In genomic region chr4:141257440-141257839, GRCm38 (mm10) we compare ENCODE assay signal across 15 mouse cellular contexts. TPM values are rescaled to one million over a fixed set of nuclear protein-coding genes. Genes with fewer than 3 reads are reported as not detected.
A peak's percentile ranks its signal among the peaks of the same experiment; 100 is the strongest.
DNase-seq lines count a peak whose midpoint lies in the region; ATAC-seq and TF ChIP-seq lines count a peak whose summit lies in the region.
"Had no signal": no experiment of that assay in that cellular context is flagged by ENCODE, and none has a peak within 500 bp of the region (broad histone marks: within the 10 kb centered on the region; RNA-seq: fewer than 3 reads in every experiment).

No protein-coding gene starts in this region.

- 70% methylated on average over 5 of the region's 5 CpGs for WGBS in forebrain, postnatal 0 days
- WGBS in forebrain, embryonic 12.5 days, result 66% methylated on average over 5 of the region's 5 CpGs
- WGBS in lung, postnatal 0 days, result 69% methylated on average over 5 of the region's 5 CpGs
- 70% methylated on average over 5 of the region's 5 CpGs for WGBS in olfactory bulb, adult 2 months

- DNase-seq in forebrain, postnatal 0 days, result no peak
- no peak for DNase-seq in lung, postnatal 0 days (ENCODE audit: low spot score)
- DNase-seq in lung, postnatal 25 days (ENCODE audit: low spot score), result no peak
- DNase-seq in R1 (ENCODE audit: low read depth, low spot score) (peak; percentile 77), MN1 (ENCODE audit: low spot score) (no peak)
- no peak for DNase-seq in Muller cell, postnatal 12 days (ENCODE audit: inconsistent ontology term)
- DNase-seq: adrenal gland, postnatal 10 days; cerebellum, postnatal 10 days; heart, postnatal 4 days; kidney, postnatal 14 days had no signal

- no peak overlapping the region for H3K4me3 ChIP-seq in forebrain, postnatal 0 days (ENCODE audit: low read depth, low read length)
- H3K4me3 ChIP-seq in forebrain, embryonic 12.5 days (replicated peaks), result no peak overlapping the region
- H3K4me3 ChIP-seq in lung, postnatal 0 days (ENCODE audit: low read depth, low read length), result no peak overlapping the region
- H3K4me3 ChIP-seq in olfactory bulb, adult 2 months (ENCODE audit: insufficient read depth, low read depth, low read length), result no peak overlapping the region
- H3K4me3 ChIP-seq: erythroblast, embryonic 14.5 days; limb, embryonic 10.5 days; neural tube, embryonic 13.5 days had no signal

- no peak overlapping the region for H3K27ac ChIP-seq in forebrain, postnatal 0 days (ENCODE audit: low read depth, low read length)
- H3K27ac ChIP-seq in forebrain, embryonic 12.5 days, result no peak overlapping the region
- H3K27ac ChIP-seq in lung, postnatal 0 days (ENCODE audit: low read length), result no peak overlapping the region
- H3K27ac ChIP-seq in olfactory bulb, adult 2 months (ENCODE audit: insufficient read depth, low read depth, low read length), result no peak overlapping the region
- H3K27ac ChIP-seq: limb, embryonic 10.5 days; neural tube, embryonic 13.5 days had no signal

- no peak for ATAC-seq in forebrain, postnatal 0 days
- ATAC-seq in forebrain, embryonic 12.5 days (ENCODE audit: low FRiP score), result no peak
- ATAC-seq in lung, postnatal 0 days, result no peak

- H3K9me3 ChIP-seq in forebrain, postnatal 0 days (ENCODE audit: low read length), result no peaks in the 10 kb centered on the region
- peaks cover 3% of the 10 kb centered on the region; the same call in 1 of the 2 replicates for H3K9me3 ChIP-seq in forebrain, embryonic 12.5 days
- H3K9me3 ChIP-seq in lung, postnatal 0 days (ENCODE audit: low read length), result no peaks in the 10 kb centered on the region
- H3K9me3 ChIP-seq: limb, embryonic 10.5 days; neural tube, embryonic 13.5 days had no signal

- H3K9ac ChIP-seq in forebrain, postnatal 0 days, result no peak overlapping the region
- no peak overlapping the region for H3K9ac ChIP-seq in forebrain, embryonic 12.5 days
- H3K9ac ChIP-seq in lung, postnatal 0 days (replicated peaks; ENCODE audit: low read depth), result no peak overlapping the region
- H3K9ac ChIP-seq: neural tube, embryonic 13.5 days had no signal

- TF ChIP-seq EP300 in lung, postnatal 0 days (IDR thresholded peaks at IDR 0.05), result no peak

- TF ChIP-seq POLR2A in olfactory bulb, adult 2 months (IDR thresholded peaks at IDR 0.05; ENCODE audit: insufficient read depth, low read depth, low read length), result no peak

- H3K4me2 ChIP-seq in forebrain, postnatal 0 days (ENCODE audit: low read depth), result no peak overlapping the region
- H3K4me2 ChIP-seq in forebrain, embryonic 12.5 days, result no peak overlapping the region
- H3K4me2 ChIP-seq in lung, postnatal 0 days (replicated peaks; ENCODE audit: low read depth, low read length), result no peak overlapping the region
- H3K4me2 ChIP-seq: neural tube, embryonic 13.5 days had no signal

- TF ChIP-seq CTCF in forebrain, postnatal 0 days (IDR thresholded peaks at IDR 0.05; ENCODE audit: low read depth), result peak; percentile 60
- TF ChIP-seq CTCF in lung, postnatal 0 days (IDR thresholded peaks at IDR 0.05), result peak; percentile 76
- peak; percentile 39; the same call in 1 of the 2 replicates for TF ChIP-seq CTCF in olfactory bulb, adult 2 months (IDR thresholded peaks at IDR 0.05; ENCODE audit: insufficient read depth, low read depth, low read length)

- no peaks in the 10 kb centered on the region for H3K27me3 ChIP-seq in forebrain, postnatal 0 days (ENCODE audit: insufficient read depth, low read length)
- no peaks in the 10 kb centered on the region; the same call in 1 of the 2 replicates for H3K27me3 ChIP-seq in forebrain, embryonic 12.5 days
- no peaks in the 10 kb centered on the region for H3K27me3 ChIP-seq in lung, postnatal 0 days (replicated peaks; ENCODE audit: insufficient read depth, low read length)

- H3K36me3 ChIP-seq in forebrain, postnatal 0 days (ENCODE audit: insufficient read depth), result no peaks in the 10 kb centered on the region
- H3K36me3 ChIP-seq in forebrain, embryonic 12.5 days (replicated peaks), result no peaks in the 10 kb centered on the region
- H3K36me3 ChIP-seq in lung, postnatal 0 days (ENCODE audit: insufficient read depth, low read length), result no peaks in the 10 kb centered on the region
- H3K36me3 ChIP-seq: limb, embryonic 10.5 days; neural tube, embryonic 13.5 days had no signal

- H3K4me1 ChIP-seq in forebrain, postnatal 0 days (ENCODE audit: insufficient read depth), result no peaks in the 10 kb centered on the region
- H3K4me1 ChIP-seq in forebrain, embryonic 12.5 days, result peaks cover 4% of the 10 kb centered on the region; the same call in 1 of the 2 replicates
- H3K4me1 ChIP-seq in lung, postnatal 0 days (ENCODE audit: insufficient read depth, low read depth, low read length), result no peaks in the 10 kb centered on the region
- 0 out of 2 replicates have a peak, but pooled peaks cover 5% of the 10 kb centered on the region for H3K4me1 ChIP-seq in olfactory bulb, adult 2 months (ENCODE audit: control insufficient read depth, insufficient read depth, low read length)

RNA-seq across cellular contexts. Expression of gene Arhgef19, which starts 18.1 kb away (rescaled TPM):
- total RNA-seq in forebrain, postnatal 0 days (2014; rRNA removed), result 0.95 and 1.6 TPM in 2 replicates
- polyA plus RNA-seq in forebrain, postnatal 0 days (2015; fragmentation: Nextera tagmentation; extraction: Ambion mirVana), result 0.52 and 0.90 TPM in 2 replicates
- polyA plus RNA-seq in forebrain, embryonic 12.5 days (2016; fragmentation: Nextera tagmentation; extraction: Ambion mirVana), result 1.9 and 2.6 TPM in 2 replicates
- 2.9 and 3.8 TPM in 2 replicates for polyA plus RNA-seq in lung, postnatal 0 days (2015; fragmentation: Nextera tagmentation; extraction: Ambion mirVana)
- polyA plus RNA-seq in olfactory bulb, adult 2 months (2012; ENCODE audit: insufficient read depth, insufficient read length, low replicate concordance, missing spikeins), result not detected in 2 replicates

RNA-seq across cellular contexts. Expression of gene Epha2, which starts 43.6 kb away (rescaled TPM):
- total RNA-seq in forebrain, postnatal 0 days (2014; rRNA removed), result 1.2 and 1.4 TPM in 2 replicates
- 0.33 and 0.39 TPM in 2 replicates for polyA plus RNA-seq in forebrain, postnatal 0 days (2015; fragmentation: Nextera tagmentation; extraction: Ambion mirVana)
- 1.9 and 2.0 TPM in 2 replicates for polyA plus RNA-seq in forebrain, embryonic 12.5 days (2016; fragmentation: Nextera tagmentation; extraction: Ambion mirVana)
- 9.7 and 10.3 TPM in 2 replicates for polyA plus RNA-seq in lung, postnatal 0 days (2015; fragmentation: Nextera tagmentation; extraction: Ambion mirVana)
- not detected in 2 replicates for polyA plus RNA-seq in olfactory bulb, adult 2 months (2012; ENCODE audit: insufficient read depth, insufficient read length, low replicate concordance, missing spikeins)
- polyA plus RNA-seq: erythroblast, embryonic 14.5 days had no signal

RNA-seq across cellular contexts. Expression of gene Rsg1, which starts 43.7 kb away (rescaled TPM):
- total RNA-seq in forebrain, postnatal 0 days (2014; rRNA removed), result 4.5 and 6.9 TPM in 2 replicates
- polyA plus RNA-seq in forebrain, postnatal 0 days (2015; fragmentation: Nextera tagmentation; extraction: Ambion mirVana), result 3.7 and 5.2 TPM in 2 replicates
- 6.5 and 7.0 TPM in 2 replicates for polyA plus RNA-seq in forebrain, embryonic 12.5 days (2016; fragmentation: Nextera tagmentation; extraction: Ambion mirVana)
- 2.0 and 2.4 TPM in 2 replicates for polyA plus RNA-seq in lung, postnatal 0 days (2015; fragmentation: Nextera tagmentation; extraction: Ambion mirVana)
- polyA plus RNA-seq in olfactory bulb, adult 2 months (2012; ENCODE audit: insufficient read depth, insufficient read length, low replicate concordance, missing spikeins), result not detected in 2 replicates
- polyA plus RNA-seq: erythroblast, embryonic 14.5 days had no signal
